Mouse (Mus musculus) heart, postnatal 0 days (tissue): Measurements from ENCODE around the gene 1110002E22Rik. TPM values are rescaled to one million over a fixed set of nuclear protein-coding genes. Genes with fewer than 3 reads are reported as not detected.

Experiments used
- ATAC-seq: fragments of 200-750 bp; cut with Nextera tagmentation; 2 replicates; pipeline ENCODE4 v1.8.0; 2017; ENCODE audit warnings: low read depth, moderate number of reproducible peaks, moderate library complexity; ENCODE audit not compliant: insufficient read depth
- DNase-seq: peaks from one replicate; pipeline ENCODE4 v3.0.0-alpha.2; 2016; ENCODE audit warnings: low spot score
- H3K27ac ChIP-seq: fragments of 300-500 bp; sonication (generic); 2 replicates; pipeline ENCODE4 v1.5.1; 2014; ENCODE audit warnings: low read depth, mild to moderate bottlenecking
- H3K27me3 ChIP-seq: fragments of 300-500 bp; sonication (generic); 2 replicates; pipeline ENCODE4 v1.6.1; 2014; ENCODE audit warnings: low read length, mixed read lengths; ENCODE audit not compliant: control insufficient read depth, insufficient read depth
- H3K36me3 ChIP-seq: fragments of 300-500 bp; sonication (generic); replicated peaks from 2 replicates; pipeline ENCODE4 v1.6.1; 2014; ENCODE audit warnings: low read length, mixed read lengths; ENCODE audit not compliant: control insufficient read depth, insufficient read depth
- H3K4me1 ChIP-seq: fragments of 300-500 bp; sonication (generic); 2 replicates; pipeline ENCODE4 v1.6.1; 2014; ENCODE audit warnings: antibody characterized with exemption; ENCODE audit not compliant: control insufficient read depth, insufficient read depth
- H3K4me2 ChIP-seq: fragments of 300-500 bp; sonication (generic); 2 replicates; pipeline ENCODE4 v1.6.1; 2014; ENCODE audit warnings: low read depth, mild to moderate bottlenecking, low read length, moderate library complexity
- H3K4me3 ChIP-seq: fragments of 300-500 bp; sonication (generic); 2 replicates; pipeline ENCODE4 v1.5.1; 2014; ENCODE audit warnings: low read depth, low read length
- H3K9ac ChIP-seq: fragments of 300-500 bp; sonication (generic); replicated peaks from 2 replicates; pipeline ENCODE4 v1.6.1; 2014; ENCODE audit warnings: low read depth, low read length, mixed read lengths
- H3K9me3 ChIP-seq: fragments of 300-500 bp; sonication (generic); replicated peaks from 2 replicates; pipeline ENCODE4 v1.6.1; 2016; ENCODE audit warnings: low read length; ENCODE audit not compliant: control insufficient read depth
- CTCF ChIP-seq: IDR thresholded peaks from 2 replicates; pipeline ENCODE4 v1.5.1; 2016; ENCODE audit warnings: antibody characterized with exemption, control low read depth, low read depth
- EP300 ChIP-seq: IDR thresholded peaks from 2 replicates; pipeline ENCODE4 v1.6.1; 2016; ENCODE audit warnings: antibody characterized with exemption, low read depth
- WGBS: fragments of 180-500 bp; shearing (Covaris S2); extraction: QIAGEN DNeasy Blood & Tissue Kit; methylation state at CpG from one replicate; pipeline ENCODE4 v1.1.7; 2014; 5-methylcytosine and 5-hydroxymethylcytosine counted together
- polyA plus RNA-seq: library from polyadenylated mRNA; unstranded; fragments of >200 nt; fragmentation: Nextera tagmentation; extraction: Ambion mirVana; gene quantifications from 2 replicates; pipeline ENCODE4 v1.2.1, GENCODE M21; 2015
- total RNA-seq: library from RNA; depleted of rRNA; stranded (reverse); fragments of >200 nt; gene quantifications from 2 replicates; pipeline ENCODE4 v1.2.3, GENCODE M21; 2014; ENCODE audit warnings: low replicate concordance

The 1110002E22Rik gene
- total and polyA plus RNA-seq, 2 experiments from 2014 or later = 13.3 to 32.5 TPM

- peaks cover 28% of the 10 kb centered on the region for H3K4me1 ChIP-seq
- H3K27me3 ChIP-seq = no peaks in the 10 kb centered on the region
- H3K9me3 ChIP-seq = no peaks in the 10 kb centered on the region
- no peaks in the 10 kb centered on the region for H3K36me3 ChIP-seq
- 19% methylated on average over 14 of the region's 14 CpGs for WGBS
- H3K9ac ChIP-seq = no peak overlapping the region
- H3K4me3 ChIP-seq = no peak overlapping the region
- peak; percentile 82 for DNase-seq
- ATAC-seq = 0 out of 2 replicates have a peak, but pooled peaks have one; percentile 25
- H3K4me2 ChIP-seq = peak overlapping the region; percentile 71
- peak overlapping the region; percentile 95 for H3K27ac ChIP-seq
- TF ChIP-seq EP300 = no peak
Observed at GRCm38 (mm10) chr3:138063731-138064329, 1.0 kb upstream of the 1110002E22Rik start.

GRCm38 (mm10) chr3:138065930-138066329, 1.1 kb downstream of the 1110002E22Rik start:
- 45% methylated on average over 16 of the region's 16 CpGs for WGBS
- no peaks in the 10 kb centered on the region for H3K9me3 ChIP-seq
- no peaks in the 10 kb centered on the region for H3K36me3 ChIP-seq
- DNase-seq (no peak), ATAC-seq (peak; percentile 0; the same call in 1 of the 2 replicates)
- peak overlapping the region; percentile 71 for H3K4me2 ChIP-seq
- peak overlapping the region; percentile 95 for H3K27ac ChIP-seq
- peaks cover 17% of the 10 kb centered on the region for H3K4me1 ChIP-seq
- H3K4me3 ChIP-seq = peak overlapping the region; percentile 48
- peak overlapping the region; percentile 58 for H3K9ac ChIP-seq
- TF ChIP-seq EP300 = no peak
- no peak for TF ChIP-seq CTCF
- no peaks in the 10 kb centered on the region for H3K27me3 ChIP-seq

DNA sequence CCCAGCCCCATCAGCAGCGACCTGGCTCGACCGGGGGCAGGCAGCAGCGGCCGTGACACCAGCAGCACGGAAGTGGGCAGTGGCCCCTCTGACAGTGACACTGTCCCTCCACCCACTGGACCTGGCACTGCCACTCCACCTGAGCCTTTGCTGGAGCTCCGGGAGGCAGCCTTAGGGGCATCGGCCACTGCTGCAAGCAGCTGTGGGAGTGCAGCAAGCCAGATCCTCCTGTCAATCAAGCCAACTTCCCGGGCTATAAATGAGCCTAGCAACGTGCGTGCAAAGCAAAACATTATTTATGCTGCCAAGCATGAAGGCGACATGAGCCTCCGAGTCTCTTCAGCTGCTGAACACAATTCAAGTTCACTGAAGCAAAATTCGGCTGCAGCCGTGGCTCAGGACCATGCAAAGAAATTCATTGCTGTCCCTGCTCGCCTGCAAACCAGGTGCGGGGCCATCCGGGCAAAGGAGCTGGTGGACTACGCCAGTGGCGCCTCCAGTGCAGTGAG, 1.6 kb downstream of the 1110002E22Rik start:
- H3K4me2 ChIP-seq = peak overlapping the region; percentile 71
- ATAC-seq (peak; percentile 27), DNase-seq (no peak)
- no peaks in the 10 kb centered on the region for H3K27me3 ChIP-seq
- H3K27ac ChIP-seq = peak overlapping the region; percentile 95
- peak overlapping the region; percentile 58 for H3K9ac ChIP-seq
- H3K4me3 ChIP-seq = peak overlapping the region; percentile 48
- WGBS = 38% methylated on average over 20 of the region's 20 CpGs
- H3K4me1 ChIP-seq = peaks cover 12% of the 10 kb centered on the region
- TF ChIP-seq EP300 = no peak
- TF ChIP-seq CTCF = no peak
- no peaks in the 10 kb centered on the region for H3K9me3 ChIP-seq
- H3K36me3 ChIP-seq = no peaks in the 10 kb centered on the region

- Histone ChIP-seq H3K27ac (peak within 1 kb of the TSS; percentile 95), H3K9ac (peak within 1 kb of the TSS; percentile 58), H3K4me2 (peak within 1 kb of the TSS; percentile 71), H3K4me3 (peak within 1 kb of the TSS; percentile 48), H3K36me3 (no peaks in the 10 kb centered on the region), H3K4me1 (peaks cover 9% of the 10 kb centered on the region), H3K27me3 (no peaks in the 10 kb centered on the region), H3K9me3 (no peaks in the 10 kb centered on the region)
- no peak for ATAC-seq
- 75% methylated on average over 12 of the region's 12 CpGs for WGBS
- no peak for TF ChIP-seq CTCF
- no peak for TF ChIP-seq EP300
- no peak for DNase-seq
Observed at GRCm38 (mm10) chr3:138067288-138067687, 2.4 kb downstream of the 1110002E22Rik start, which contains the start of gene Gm5105. Gene Gm5105 (minus strand): TSS chr3:138067388.

DNA sequence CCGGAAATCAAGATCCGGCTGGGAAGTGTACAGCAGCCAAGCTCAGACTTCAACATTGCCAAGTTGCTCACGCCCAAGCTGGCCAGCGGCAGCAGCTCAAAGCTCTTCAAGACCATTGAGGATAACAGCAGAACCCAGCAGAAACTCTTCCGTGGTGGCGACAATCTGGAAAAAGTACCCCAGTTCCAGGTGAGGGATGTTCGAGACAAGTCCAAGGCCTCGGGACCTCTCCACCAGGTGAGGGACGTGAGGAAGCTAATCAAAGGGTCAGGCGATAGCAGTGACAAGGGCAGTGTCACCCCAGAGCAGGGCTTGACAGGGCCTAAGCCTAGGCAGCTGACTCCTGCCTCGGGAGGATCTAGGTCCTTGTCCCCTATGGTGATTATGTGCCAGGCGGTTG, 3.3 kb downstream of the 1110002E22Rik start:
- Histone ChIP-seq H3K4me2 (peak overlapping the region; percentile 71), H3K4me3 (peak overlapping the region; percentile 48), H3K9ac (peak overlapping the region; percentile 58), H3K27ac (peak overlapping the region; percentile 95), H3K9me3 (no peaks in the 10 kb centered on the region), H3K4me1 (peaks cover 13% of the 10 kb centered on the region), H3K27me3 (no peaks in the 10 kb centered on the region), H3K36me3 (no peaks in the 10 kb centered on the region)
- WGBS = 54% methylated on average over 12 of the region's 12 CpGs
- TF ChIP-seq CTCF = no peak
- TF ChIP-seq EP300 = no peak
- DNase-seq (no peak), ATAC-seq (no peak)
